Mouse (Mus musculus) heart, postnatal 0 days (tissue): ENCODE measurements at regions not wholly inside any gene's neighbourhood (a gene's known extent, or its start where the extent isn't known, plus 50 kb on each side); places are given as distances from the start of the nearest gene placed in this dataset.

ENCODE experiments used
- CTCF ChIP-seq: IDR thresholded peaks from 2 replicates; pipeline ENCODE4 v1.5.1; 2016; ENCODE audit warnings: antibody characterized with exemption, control low read depth, low read depth
- EP300 ChIP-seq: IDR thresholded peaks from 2 replicates; pipeline ENCODE4 v1.6.1; 2016; ENCODE audit warnings: antibody characterized with exemption, low read depth

- no peak for TF ChIP-seq CTCF
- no peak for TF ChIP-seq EP300
Observed at GRCm38 (mm10) chr13:99668613-99669012, 152.3 kb upstream of the Map1b start.
